Mouse (Mus musculus) layer of hippocampus, adult 2 months (tissue): ENCODE data around the gene Cyb5r2. TPM values are rescaled to one million over a fixed set of nuclear protein-coding genes. Genes with fewer than 3 reads are reported as not detected.

Source experiments
- DNase-seq, 2 experiments: peaks; one replicate each; pipeline ENCODE4 v3.0.0; 2022; ENCODE audit warnings: low spot score in 2 of 2
- H3K27ac ChIP-seq: fragments of 200-600 bp; 2 replicates; pipeline ENCODE4 v1.8.1; 2022
- H3K4me3 ChIP-seq: fragments of 200-600 bp; 2 replicates; pipeline ENCODE4 v1.8.1; 2022; ENCODE audit warnings: mild to moderate bottlenecking
- CTCF ChIP-seq: fragments of 200-600 bp; conservative IDR thresholded peaks from 2 replicates; pipeline ENCODE4 v1.8.1; 2022; ENCODE audit warnings: antibody characterized with exemption, mild to moderate bottlenecking, moderate library complexity
- long read RNA-seq, 2 experiments: library from polyadenylated mRNA; stranded (forward); transcript quantifications; one replicate each; pipeline ENCODE4 v2.0.0; 2021; ENCODE audit warnings: borderline mapping rate in 2 of 2
- total RNA-seq, 2 experiments: library from RNA; stranded (reverse); gene quantifications; 2 replicates each; pipeline ENCODE4 v1.2.3; 2021

The Cyb5r2 gene
- under 1 TPM in 1 of 2 experiments, not detected in 1; 0.41 TPM for total RNA-seq
- long read RNA-seq, experiment 1, result 0 reads
- long read RNA-seq, experiment 2, result 0 reads

- H3K27ac ChIP-seq, result no peak within 1 kb of the TSS
- peak within 1 kb of the TSS; percentile 38 for H3K4me3 ChIP-seq
- no peak for DNase-seq
- TF ChIP-seq CTCF, result peak; percentile 34
Measured at GRCm38 (mm10) chr7:107757308-107758151, at the start of gene Cyb5r2. Cyb5r2 (minus strand) TSS chr7:107758032.

- Histone ChIP-seq H3K4me3 (no peak overlapping the region), H3K27ac (no peak overlapping the region)
- no peak for DNase-seq
- TF ChIP-seq CTCF, result no peak
Measured at GRCm38 (mm10) chr7:107802138-107802537, 44.3 kb upstream of the Cyb5r2 start.

- no peak for DNase-seq
- Histone ChIP-seq H3K4me3 (no peak within 1 kb of the TSS), H3K27ac (no peak within 1 kb of the TSS)
- TF ChIP-seq CTCF, result no peak
Measured at GRCm38 (mm10) chr7:107801108-107801507, 43.3 kb upstream of the Cyb5r2 start, which contains the start of gene Ovch2. Ovch2 (minus strand) TSS chr7:107801208.

- H3K27ac ChIP-seq, result no peak overlapping the region
Measured at GRCm38 (mm10) chr7:107796500-107796899, 38.7 kb upstream of the Cyb5r2 start.

GRCm38 (mm10) chr7:107787977-107788620, 30.3 kb upstream of the Cyb5r2 start:
- peak; percentile 13 to 18 for DNase-seq
- Histone ChIP-seq H3K4me3 (no peak overlapping the region), H3K27ac (no peak overlapping the region)
- peak; percentile 89 for TF ChIP-seq CTCF

More at GRCm38 (mm10) chr7:107796500-107796899, 38.7 kb upstream of the Cyb5r2 start:
- no peak for DNase-seq
- TF ChIP-seq CTCF, result no peak
- no peak overlapping the region for H3K4me3 ChIP-seq

- Histone ChIP-seq H3K4me3 (no peak overlapping the region), H3K27ac (no peak overlapping the region)
- TF ChIP-seq CTCF, result peak; percentile 91
- peak in 1 of 2 experiments; percentile 16 for DNase-seq
Measured at GRCm38 (mm10) chr7:107779611-107780010, 21.8 kb upstream of the Cyb5r2 start.

- no peak for DNase-seq
- Histone ChIP-seq H3K4me3 (no peak overlapping the region), H3K27ac (no peak overlapping the region)
- no peak for TF ChIP-seq CTCF
Measured at GRCm38 (mm10) chr7:107778216-107778615, 20.4 kb upstream of the Cyb5r2 start.

- Histone ChIP-seq H3K4me3 (no peak overlapping the region), H3K27ac (no peak overlapping the region)
- no peak for TF ChIP-seq CTCF
- no peak for DNase-seq
Measured at GRCm38 (mm10) chr7:107770812-107771211, 13.0 kb upstream of the Cyb5r2 start.

- no peak for TF ChIP-seq CTCF
- Histone ChIP-seq H3K27ac (no peak overlapping the region), H3K4me3 (no peak overlapping the region)
- DNase-seq, result no peak
Measured at GRCm38 (mm10) chr7:107756748-107757147, 1.1 kb downstream of the Cyb5r2 start.

- TF ChIP-seq CTCF, result no peak
- no peak overlapping the region for H3K4me3 ChIP-seq
- H3K27ac ChIP-seq, result no peak overlapping the region
- no peak for DNase-seq
Measured at GRCm38 (mm10) chr7:107755905-107756304, 1.9 kb downstream of the Cyb5r2 start.

GRCm38 (mm10) chr7:107752031-107752520, 5.8 kb downstream of the Cyb5r2 start:
- Histone ChIP-seq H3K4me3 (no peak overlapping the region), H3K27ac (no peak overlapping the region)
- DNase-seq, result no peak
- TF ChIP-seq CTCF, result no peak

GRCm38 (mm10) chr7:107749721-107750120, 8.1 kb downstream of the Cyb5r2 start:
- DNase-seq, result no peak
- Histone ChIP-seq H3K4me3 (no peak overlapping the region), H3K27ac (no peak overlapping the region)
- TF ChIP-seq CTCF, result no peak

- TF ChIP-seq CTCF, result peak; percentile 86
- Histone ChIP-seq H3K4me3 (no peak overlapping the region), H3K27ac (no peak overlapping the region)
- DNase-seq, result peak; percentile 7 to 46
Measured at GRCm38 (mm10) chr7:107749270-107749669, 8.6 kb downstream of the Cyb5r2 start.
